Mouse (Mus musculus): Measurements from ENCODE around the gene Sowaha.

Gene Sowaha

GRCm38 (mm10) chr11:53469968-53470695 is 9.9 kb downstream of the Sowaha start, which contains the start of gene Gm9837:
Gm9837 (minus strand) TSS chr11:53470479.
- peak; percentile 93 for DNase-seq

DNA sequence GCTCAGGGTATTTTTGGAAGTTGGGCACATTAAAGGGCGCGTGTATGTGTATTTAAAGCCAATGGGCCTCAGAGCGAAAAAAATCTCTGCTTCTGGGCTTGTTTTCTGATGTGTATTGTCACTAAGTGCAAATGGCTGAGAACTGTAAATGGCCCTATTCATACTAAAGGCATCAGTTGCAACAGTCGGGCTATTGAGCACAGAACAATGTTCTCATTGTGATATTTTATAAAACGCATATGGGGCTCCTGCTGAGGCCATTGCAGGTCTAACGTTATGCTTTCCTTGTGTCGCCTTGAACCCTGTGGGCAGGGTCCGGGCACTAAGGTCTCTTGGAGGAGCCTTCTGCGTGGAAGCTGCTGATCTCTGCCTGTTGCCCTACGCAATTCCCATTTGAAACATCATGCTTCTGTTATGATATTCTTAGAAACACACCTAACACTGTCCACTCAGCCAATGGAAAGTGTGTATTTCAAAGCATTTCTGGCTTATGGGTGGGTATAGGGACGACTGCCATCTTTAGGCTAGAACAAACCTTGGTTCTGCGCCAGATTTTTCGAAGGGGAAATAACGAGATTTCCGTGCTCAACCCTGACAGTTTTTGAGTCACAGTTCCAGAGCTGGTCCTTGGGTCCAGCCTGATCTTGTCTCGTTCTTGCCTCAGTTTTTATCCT is 10.6 kb downstream of the Sowaha start:
- no peak for DNase-seq

- DNase-seq = peak; percentile 87
Observed at GRCm38 (mm10) chr11:53466231-53466971, 13.7 kb downstream of the Sowaha start.

GRCm38 (mm10) chr11:53463551-53464424 is 16.3 kb downstream of the Sowaha start:
- DNase-seq = no peak

GRCm38 (mm10) chr11:53461727-53462126 is 18.3 kb downstream of the Sowaha start:
- DNase-seq = no peak

- DNase-seq = no peak
Observed at GRCm38 (mm10) chr11:53460192-53460591, 19.9 kb downstream of the Sowaha start.

GRCm38 (mm10) chr11:53458996-53459395 is 21.1 kb downstream of the Sowaha start:
- no peak for DNase-seq

DNA sequence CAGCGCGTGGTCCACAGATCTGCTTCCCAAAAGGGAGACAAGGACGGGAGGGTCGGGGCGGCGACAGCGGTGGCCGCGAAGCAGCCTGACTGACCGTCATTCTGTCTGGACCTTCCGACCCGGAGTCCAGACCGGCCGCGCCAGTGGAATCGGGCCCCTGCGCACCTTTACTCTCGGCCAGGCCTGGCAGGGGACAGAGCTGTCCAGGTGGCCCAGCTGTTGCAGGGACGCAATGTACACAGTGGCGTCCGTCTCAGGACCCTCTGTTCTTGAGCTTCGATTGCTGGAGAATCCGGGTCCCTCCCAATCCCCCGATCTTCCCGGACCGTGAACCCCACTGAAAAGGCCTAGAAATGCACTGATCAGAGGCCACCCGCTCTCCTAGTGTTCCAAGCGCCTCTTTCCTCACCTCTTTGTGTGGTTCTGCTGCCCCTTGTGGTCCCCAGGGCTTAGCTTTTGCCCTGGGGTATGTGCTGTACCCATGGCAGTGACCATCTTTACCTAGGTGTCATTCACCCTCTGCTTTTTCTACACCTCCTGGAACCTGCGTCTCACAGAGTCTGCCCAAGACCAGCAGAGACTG is 22.6 kb downstream of the Sowaha start:
- DNase-seq = peak; percentile 26

- peak; percentile 71 for DNase-seq
Observed at GRCm38 (mm10) chr11:53456474-53457371, 23.4 kb downstream of the Sowaha start, which contains the start of the genes Gm10447 and Shroom1. Gm10447 (minus strand) TSS chr11:53457110. Shroom1 (plus strand) TSS chr11:53457205.

DNA sequence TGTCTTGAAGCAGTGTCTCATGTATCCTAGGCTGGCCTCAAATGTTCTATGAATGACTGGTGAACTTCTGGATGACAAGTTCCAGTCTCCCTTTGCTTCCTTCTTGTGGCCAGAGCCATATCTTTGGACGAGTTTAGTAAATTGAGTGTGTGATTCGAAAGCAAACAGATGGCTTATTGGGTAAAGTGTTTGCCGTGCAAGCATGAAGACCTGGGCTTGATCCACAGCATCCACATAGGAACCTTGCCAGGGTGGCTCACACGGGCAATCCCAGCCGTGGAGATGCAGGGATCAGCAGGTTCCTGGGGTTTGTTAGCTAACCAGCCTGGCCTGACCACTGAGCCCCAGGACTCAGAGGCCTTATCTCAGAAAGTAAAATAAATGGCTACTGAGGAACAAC is 27.0 kb downstream of the Sowaha start:
- DNase-seq = no peak

DNA sequence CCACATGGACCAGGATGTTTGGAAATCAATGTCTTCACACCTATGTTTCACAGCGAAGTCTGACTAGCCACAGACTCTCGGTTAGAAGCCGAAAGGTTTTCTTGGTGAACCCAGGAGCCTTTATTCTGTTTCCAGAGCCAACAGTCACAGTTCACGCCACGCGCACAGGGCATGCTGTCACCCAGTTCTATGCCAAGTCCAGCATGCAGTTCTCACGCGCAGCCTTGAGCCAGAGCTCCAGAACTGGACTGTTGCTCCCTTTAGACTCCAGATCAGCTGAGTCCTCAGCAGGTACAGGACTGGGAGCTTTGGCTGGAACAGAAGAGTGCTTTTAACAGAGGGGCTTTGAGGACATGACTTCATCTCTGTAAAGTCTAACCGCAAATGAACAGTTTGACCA is 27.7 kb downstream of the Sowaha start:
- no peak for DNase-seq

DNA sequence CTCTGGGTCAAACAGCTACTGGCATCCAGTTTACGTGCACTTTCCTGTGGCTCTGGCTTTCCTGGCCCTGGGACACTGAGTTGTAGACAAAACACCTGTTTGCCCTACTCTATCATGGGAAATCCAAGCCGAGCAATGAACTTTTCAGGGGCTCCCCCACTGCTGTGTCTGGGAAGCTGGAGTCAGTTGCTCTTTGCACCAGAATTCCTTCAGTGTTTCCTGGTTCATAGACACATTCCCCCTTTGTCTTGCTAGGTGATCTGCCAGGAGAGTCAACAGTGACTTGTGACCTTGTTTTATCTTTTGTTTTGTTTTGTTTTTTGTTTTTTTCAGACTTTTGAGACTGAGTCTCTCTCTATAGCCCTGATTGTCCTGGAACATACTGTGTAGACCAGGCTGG is 28.7 kb downstream of the Sowaha start:
- DNase-seq = no peak

- DNase-seq = no peak
Observed at GRCm38 (mm10) chr11:53450070-53450705, 29.9 kb downstream of the Sowaha start.

- no peak for DNase-seq
Observed at GRCm38 (mm10) chr11:53448529-53448928, 31.5 kb downstream of the Sowaha start.

DNA sequence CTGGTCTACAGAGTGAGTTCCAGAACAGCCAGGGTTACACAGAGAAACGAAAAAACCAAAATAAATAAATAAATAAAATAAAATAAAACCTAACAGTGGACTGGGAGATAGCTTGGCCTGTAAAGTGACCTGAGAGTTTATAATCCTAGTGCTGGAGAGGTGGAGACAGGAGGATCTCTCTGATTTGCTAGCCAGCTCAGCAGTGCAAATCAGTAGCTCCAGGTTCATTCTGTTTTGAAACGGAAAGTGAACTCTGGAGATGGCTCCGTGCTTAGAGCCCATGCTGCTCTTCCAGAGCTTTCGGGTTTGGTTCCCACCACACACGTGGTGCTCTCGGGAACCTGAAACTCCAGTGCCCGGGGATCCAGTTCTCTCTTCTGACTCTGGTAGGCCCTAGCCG is 32.1 kb downstream of the Sowaha start:
- DNase-seq = no peak

DNA sequence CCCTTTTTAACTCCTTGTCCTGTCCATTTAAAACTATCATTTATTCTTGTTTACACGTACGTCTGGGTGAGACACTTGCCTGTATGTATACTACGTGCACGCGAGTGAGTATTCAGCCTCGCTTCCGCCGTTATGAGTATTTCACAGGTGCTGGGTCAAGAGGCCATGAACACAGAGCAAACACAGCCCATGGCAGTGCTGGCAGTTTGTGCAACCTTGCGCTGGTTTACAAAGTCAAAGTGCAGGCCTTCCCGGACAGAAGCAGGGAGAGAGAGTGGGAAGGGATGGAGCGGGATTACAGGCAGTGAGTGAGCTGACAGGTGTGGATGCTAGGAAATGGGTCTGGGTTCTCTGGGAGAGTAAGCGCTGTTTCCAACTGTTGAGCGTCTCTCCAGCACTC is 33.9 kb downstream of the Sowaha start:
- no peak for DNase-seq

DNA sequence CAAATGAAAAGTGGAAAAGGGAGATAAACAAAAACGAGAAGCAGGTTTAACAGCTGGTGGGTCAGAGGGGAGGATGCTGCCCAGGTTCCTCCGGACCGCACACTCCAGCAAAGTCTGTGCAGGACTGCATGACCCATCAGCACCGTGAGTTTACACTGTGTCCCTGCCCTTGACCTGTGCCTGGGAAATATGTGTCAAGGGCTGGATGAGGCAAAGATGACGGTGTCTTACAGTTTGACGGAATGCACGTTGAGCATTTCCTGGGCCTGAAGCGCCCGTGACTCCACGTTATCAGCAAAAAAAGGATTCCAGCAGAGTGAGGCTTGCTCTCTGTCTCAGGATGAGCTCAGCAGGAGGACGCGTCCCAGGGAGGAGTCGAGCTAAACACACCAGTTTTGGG is 34.5 kb downstream of the Sowaha start:
- DNase-seq = no peak

- DNase-seq = peak; percentile 52
Observed at GRCm38 (mm10) chr11:53443861-53444260, 36.2 kb downstream of the Sowaha start.

DNA sequence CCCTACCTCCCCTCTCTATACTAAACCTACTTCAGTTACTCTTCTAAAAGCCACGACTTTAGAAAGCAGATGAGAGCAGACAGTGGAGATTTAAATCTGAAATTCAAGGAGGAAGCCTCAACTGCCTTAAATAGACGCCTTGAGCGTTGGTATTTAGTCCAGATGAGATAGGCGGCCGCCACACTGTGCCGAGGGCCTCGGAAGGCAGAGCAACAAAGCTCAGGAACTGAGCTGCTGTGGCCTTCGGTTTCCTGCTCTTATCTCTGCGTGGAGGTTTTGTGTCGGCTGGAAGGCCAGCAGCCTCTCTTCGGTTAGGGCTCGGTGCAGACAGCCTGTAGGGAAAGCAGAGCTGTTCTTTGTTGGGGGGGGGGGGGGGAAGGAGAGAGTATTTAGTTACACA is 38.2 kb downstream of the Sowaha start:
- no peak for DNase-seq

DNA sequence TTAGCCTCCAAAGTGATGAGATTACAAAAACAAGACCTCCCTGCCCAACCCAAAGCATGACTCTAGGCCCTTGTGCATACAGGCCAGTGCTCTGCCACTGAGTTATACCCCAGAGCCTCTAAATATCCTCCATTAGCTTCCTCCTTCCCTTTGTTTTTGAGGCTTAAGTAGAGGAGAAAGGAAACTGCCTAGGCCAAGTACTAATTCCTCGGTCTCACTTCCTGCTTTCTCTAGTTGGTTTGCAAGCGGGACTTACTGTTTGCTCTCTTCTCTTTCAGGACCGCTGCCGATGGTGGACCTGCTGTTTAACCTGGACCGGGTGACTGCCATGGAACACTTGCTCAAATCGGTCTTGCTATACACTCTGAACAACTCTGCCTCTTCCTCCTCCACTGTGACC is 43.7 kb downstream of the Sowaha start:
- DNase-seq = no peak

DNA sequence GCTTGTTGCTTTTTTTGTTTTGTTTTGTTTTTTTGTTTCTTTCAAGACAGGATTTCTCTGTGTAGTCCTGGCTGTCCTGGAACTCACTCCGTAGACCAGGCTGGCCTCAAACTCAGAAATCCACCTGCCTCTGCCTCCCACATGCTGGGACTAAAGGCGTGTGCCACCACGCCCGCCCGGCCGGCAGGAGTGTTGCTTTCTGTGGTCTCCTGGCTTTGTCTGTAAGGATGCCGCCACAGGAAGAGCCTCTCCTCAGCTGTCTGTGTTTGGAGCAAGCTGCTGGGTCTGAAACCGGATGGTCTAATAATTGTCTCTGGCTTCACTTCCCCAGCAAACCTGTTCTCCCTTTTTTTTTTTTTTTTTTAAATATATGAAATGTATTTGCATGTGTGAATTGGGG is 44.6 kb downstream of the Sowaha start:
- DNase-seq = no peak
